Mouse (Mus musculus): Measurements from ENCODE around the gene Mgat3.

Gene Mgat3

DNA sequence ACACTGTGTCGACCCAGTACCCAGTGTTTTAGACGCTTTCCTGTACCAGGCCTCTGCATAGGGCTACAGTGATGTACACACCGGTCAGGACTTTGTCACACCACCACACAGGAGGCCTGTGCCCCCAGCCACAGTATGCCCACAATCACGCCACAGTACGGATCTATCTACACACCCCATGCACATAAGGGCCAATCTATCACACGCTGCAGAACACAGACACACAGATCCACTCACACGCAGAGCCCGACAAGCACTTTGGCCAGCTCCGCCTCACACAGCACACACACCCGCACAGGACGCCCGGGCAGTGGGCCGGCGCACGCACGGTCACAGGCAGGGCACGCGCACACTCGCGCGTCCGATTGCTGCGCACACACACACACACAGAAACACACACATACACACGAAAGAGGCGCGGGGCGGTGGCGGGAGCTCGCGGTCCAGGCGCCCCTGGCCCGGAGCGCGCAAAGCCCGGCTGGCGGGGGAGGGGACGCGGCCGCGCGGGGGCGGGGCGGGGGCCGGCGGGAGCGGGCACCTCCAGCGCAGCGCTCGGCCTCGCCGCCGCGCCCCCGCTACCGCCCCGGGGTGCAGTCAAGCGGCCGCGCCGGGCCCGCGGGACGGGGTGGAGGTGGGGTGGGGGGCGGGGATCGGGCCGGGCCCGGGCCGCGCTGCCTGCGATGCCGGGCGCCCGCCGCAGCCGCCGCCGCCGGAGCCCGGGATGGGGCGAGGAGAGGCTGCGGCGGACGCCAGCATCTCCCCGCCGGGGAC, at the start of gene Mgat3:
Mgat3 (plus strand) TSS at position 721 of the 771 bp plus-strand sequence.
- peak; percentile 65 for DNase-seq

DNA sequence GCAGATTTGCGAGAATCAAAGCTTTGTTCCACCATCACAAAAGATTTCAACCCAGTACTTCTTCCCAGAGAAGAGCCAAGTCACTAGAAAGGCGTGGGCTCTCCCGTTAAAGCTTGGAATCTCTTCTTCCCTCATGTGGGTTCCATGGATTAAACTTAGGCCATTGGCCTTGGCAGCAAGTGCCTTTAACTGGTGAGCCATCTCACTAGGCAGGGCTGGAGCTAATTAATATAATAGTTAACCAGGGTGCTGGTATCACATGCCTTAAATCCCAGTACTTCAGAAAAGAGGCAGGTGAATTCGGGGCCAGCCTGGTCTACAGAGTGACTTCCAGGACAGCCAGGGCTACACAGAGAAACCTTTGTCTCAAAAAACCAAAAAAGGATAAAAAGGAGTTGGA, 48.9 kb upstream of the Mgat3 start:
- DNase-seq, result peak; percentile 49

DNA sequence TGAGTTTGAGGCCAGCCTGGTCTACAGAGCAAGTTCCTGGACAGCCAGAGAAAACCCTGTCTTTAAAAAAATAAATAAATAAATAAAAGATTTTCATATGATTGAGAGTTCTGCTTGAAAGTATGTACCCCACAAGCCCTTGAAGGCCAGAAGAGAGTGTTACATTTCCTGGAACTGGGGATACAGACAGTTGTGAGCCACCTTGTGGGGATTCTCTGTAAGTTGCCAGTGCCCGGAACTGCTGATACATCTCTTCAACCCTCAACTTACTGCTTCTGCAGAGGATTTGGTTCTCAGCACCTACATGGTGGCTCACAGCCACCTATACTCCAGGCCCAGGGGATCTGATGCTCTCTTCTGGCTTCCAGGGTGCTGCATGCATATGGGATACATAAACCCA, 46.3 kb upstream of the Mgat3 start:
- no peak for DNase-seq

DNA sequence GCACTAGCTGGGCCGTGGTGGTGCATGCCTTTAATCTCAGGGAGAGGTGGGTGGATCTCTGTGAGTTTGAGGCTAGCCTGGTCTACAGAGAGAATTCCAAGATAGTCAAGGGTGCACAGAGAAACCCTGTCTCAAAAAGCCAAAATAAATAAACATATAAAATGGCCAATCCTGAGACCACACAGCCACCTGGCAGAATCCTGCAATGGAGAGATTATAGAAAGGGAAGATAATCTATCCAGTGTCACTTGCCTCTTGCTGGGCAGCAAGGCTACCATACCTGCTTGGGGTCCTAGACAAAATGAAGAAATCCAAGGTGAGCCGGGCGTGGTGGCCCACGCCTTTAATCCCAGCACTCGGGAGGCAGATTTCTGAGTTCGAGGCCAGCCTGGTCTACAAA, 43.5 kb upstream of the Mgat3 start:
- no peak for DNase-seq

DNA sequence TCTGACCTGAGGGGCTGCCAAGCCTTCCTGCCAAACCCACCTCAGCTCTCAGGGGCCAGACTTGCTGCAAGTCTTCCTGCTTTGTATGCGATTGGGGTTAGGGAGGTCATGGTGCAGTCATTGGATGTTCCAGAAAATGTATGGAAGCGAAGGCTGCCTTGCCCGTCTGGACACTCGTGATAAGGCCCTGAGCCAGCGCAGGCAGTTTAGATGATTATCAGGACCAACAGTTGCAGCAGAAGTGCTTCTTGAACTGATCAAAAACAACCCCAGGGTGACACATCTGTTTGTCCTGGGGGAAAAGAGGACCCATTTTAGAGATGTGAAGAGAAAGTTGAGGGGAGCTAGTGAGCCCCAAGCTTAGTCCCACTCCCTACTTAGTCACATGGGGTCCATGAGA, 42.8 kb upstream of the Mgat3 start:
- DNase-seq, result no peak

DNA sequence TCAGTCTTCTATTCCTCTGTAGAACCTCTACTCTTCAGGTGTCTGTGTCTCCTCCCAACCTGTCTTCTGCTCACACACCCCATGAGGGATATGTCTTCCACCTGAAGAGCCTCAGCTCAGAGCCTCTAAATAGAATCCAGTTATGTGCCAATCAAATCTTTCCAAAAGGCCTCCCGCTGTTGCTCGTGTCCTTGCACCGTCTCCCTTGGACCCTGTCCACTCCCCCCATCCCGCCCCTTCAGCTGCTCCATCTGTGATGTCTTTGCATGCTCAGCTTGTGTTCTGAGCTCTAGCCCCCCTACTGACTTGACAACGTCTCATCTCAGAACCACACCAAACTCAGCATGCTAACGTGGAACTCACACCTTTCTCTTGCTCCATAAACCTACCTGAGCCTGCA, 42.1 kb upstream of the Mgat3 start:
- no peak for DNase-seq

DNA sequence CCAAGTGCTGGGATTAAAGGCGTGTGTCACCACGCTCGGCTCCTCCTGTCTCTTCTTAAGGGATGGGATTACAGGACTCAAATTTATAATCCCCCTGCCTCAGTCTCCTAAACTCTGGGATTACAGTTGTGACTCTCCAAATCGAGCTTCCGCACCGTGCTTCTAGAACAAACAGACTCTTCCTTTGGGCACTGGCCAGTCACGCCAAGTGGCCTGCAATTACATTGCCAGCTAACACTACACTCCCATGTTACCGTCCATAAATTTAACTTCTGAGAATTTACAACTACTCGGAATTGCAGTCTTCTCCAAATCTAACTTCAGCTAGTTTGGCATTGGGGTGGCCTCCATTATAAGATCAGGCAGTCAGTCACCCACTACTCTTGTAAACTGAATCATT, 41.1 kb upstream of the Mgat3 start:
- DNase-seq, result no peak

DNA sequence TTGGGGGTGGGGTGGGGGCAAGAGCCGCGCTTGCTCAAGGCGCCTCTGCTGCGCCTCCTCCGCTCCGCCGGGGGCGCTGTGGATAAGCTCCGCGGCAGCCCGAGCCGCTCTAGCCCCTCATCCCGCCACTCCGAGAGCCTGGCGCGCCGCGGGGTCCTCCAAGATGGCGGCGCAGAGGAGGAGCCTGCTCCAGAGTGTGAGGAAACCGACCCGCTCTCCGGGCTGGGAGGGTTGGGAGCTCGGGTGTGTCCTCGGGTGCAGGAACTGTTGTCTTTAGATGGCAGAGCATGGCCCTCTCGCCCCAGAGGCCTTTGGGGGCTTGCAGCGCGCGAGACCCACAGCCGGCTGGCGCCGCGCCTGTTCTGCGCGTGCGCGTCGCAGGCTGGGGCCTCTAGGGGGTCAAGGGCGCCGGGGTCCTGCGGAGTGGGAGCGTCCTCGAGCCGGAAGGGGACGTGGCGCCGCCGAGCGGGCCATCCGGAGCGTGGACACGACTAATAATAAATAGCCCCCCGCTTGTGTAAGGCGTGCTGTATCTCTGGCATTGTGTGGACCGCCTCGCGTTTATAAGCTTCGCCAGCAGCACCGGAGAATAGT, 40.4 kb upstream of the Mgat3 start, which contains the start of gene Tab1:
Tab1 (plus strand) TSS at position 135 of the 594 bp plus-strand sequence.
- peak; percentile 94 for DNase-seq

DNA sequence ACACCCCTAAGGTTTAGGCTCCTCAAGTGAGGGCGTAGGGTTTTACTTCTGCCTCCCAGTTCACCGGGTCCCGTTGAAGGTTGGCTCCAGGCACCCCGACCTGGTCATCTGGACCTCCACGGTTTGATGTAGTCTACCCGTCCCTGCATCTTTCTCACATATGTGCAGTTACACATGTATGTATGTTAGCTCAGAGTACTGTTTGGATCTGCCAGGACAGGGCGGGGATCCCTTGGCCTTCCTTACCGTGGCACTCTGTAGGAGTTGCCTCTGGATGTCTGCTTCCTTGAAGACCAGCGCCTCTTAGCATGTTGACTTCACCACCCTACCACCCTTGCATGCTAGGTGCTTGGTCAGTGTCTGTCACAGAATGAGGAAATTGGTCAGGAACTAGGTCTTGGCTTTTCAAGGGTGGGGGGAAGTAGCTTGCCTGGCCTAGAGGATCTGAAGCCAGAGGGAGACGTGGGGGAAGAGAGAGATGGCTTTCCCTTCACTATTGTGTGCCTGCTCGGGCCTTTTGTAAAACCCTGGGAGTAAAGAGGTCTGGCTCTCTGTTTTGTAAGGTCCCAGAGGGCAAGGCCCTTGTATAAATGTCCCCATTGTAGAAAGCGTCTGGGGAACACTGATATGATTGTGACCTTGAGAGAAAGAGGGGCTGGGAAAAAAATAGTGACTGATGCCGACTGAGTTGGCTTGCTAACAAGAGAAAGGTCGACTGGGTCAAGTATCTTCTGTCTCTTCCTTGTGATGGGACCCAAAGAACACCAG, 39.7 kb upstream of the Mgat3 start:
- peak; percentile 29 for DNase-seq

DNA sequence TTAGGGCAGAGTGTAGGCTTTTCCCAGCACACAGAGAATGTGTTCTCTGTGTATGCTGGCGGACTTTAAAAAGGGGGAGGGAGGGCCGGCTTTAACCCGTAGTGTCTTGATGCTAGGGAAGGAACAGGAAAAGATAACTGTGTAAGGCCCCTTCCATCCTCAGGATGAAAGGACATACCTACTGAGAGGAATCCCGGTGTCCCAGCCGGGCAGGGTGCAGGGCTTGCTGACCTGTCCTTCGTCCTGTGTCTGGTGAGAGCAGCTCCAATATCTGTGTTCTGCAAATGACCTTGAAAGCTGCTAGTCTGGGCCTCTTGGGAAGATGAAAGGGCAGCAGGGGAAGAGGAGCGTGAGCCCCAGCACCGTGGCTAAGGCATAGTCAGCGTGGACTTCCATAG, 39.1 kb upstream of the Mgat3 start:
- no peak for DNase-seq

DNA sequence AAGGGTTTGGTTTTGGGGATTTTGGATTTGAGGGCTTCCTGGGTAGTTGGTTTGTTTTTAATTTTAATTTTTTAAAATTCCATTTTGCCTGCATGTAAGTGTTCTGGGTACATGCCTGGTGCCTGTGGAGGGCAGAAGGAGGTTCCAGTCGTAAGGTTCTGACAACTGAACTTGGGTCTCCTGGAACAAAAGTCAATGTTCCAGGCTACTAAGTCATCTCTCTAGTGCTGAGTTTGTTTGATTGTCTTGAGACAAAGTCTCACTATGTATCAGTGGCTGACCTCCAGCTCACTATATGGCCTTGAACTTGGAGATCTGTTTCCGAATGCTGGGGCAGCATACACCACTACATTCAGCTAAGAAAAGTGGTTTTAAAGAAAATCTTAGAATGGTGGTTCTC, 38.0 kb upstream of the Mgat3 start:
- DNase-seq, result no peak

DNA sequence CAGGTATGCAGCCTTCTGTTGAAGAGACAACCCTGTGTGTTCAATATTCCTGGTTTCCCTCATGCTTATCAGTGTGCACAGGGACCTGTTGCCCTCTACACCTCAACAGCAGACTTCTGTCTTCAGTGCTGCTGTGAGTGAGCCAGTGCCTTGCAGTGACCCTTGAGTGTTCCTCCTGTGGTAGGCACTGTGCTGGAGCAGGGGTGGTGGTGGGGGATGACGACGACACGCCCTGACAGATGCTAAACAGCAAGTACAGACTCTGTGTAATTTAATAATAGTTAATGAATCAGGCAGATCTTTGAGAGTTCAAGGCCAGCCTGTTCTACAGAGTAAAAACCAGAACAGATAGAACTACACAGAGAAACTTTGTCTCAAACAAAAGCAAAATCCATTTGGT, 36.9 kb upstream of the Mgat3 start:
- DNase-seq, result no peak

DNA sequence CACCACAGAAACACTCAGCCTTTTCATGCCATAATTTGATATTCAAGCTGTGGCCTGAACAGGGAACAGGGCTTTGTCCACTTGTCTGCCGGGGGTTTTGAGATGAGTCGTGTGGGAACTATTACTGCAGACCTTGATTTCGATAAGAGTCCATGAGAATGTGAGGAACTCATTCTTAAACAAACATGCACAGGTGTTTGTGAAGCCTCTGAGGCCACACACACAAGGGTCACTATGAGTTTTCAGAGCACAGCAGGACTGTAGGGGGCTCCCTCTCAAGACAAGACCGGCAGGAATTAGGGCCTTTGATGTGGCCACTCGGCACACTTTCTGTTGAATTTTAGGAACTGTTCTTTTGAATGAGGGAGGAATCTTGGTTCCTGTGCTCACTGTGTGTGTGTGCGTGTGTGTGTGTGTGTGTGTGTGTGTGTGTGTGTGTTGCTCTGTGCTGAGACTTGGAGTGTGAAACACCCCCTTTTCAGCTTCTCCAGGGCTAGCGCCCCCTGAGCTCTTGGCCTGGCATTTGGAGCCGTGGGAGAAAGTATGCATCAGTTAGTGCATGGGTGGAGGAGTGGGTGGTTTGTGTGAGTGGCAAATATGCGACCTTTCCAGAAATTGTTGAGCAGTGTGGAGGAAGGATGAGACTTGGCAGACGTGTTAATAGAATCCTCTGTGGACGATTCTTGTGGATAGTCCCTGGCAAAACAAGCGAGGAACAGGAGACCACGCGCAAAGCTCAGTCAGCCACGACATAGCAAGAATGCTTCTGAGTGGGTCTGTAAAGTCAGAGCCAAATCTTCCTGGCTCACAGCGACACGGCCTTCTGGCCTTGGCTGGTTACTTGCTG, 35.4 kb upstream of the Mgat3 start:
- DNase-seq, result no peak

DNA sequence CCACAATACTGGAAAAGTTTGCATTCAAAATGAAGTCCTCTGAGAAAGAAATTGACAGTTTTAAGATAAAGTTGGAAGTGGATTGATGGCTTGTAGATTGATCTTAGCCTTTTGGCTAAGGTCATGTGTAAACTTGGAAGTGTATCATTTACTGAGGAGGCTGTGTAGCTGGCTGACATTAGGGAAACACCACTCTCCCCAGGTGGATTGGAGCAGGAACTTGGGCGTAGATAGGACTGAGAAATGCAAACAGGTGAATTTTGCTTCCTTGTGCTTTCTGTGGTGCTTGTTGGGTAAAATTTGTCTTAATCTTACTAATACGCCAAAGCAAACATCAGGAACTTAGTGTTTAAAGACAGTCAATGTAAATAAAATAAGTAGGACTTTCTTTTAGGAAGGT, 33.2 kb upstream of the Mgat3 start:
- no peak for DNase-seq

DNA sequence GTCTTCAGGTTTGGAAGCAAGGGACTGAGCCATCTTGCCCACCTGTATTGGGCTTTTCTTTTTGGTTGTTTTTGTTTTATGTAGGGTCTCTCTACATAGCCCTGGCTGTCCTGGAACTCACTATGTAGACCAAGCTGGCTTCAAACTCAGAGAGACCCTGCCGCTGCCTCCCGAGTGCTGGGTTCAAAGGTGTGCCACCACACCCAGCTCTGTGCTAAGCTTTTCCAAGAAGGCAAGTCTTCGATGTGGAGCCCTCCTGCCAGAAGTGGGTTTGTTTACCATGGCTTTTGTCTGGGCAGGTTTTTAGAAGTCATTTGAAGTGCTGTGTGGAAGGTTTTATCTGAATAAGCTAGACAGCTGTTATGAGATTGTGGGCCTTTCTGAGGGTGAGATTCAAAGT, 32.6 kb upstream of the Mgat3 start:
- no peak for DNase-seq

DNA sequence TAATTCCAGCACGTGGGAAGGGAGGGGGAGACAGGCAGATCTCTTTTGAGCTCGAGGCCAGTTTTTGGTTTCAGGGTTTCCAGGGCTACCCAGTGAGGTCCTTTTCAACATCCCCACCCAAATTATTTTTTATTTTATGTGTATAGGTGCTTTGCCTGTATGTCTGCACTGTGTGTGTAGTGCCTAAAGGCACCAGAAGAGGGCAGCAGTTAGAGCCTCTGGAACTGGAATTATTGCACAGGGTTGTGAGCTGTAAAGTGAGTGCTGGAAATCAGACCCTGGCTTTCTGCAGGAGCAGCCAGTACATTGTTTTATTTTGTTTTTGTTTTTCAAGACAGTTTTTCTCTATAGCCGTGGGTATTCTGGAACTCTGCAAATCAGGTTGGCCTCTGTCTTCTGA, 31.4 kb upstream of the Mgat3 start:
- no peak for DNase-seq

DNA sequence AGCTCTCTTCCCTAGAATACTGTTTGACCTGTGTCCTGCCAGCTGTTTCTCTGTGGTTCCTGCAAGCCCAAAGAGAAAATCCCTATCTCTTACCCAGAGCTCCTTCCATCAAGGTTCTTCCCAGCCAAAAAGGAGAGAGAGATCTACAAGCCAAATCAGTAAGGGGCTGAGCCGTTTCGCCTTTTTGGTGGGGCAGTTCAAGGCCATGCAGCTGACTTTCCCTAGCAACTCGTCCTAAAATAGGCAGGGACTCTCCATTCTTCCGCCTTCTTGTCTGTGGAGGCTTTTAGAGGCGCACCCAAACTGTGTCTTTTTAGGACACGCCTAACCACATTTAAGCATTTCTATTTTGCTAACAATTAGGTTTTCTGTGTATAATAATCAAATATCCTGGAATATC, 29.8 kb upstream of the Mgat3 start:
- DNase-seq, result no peak

DNA sequence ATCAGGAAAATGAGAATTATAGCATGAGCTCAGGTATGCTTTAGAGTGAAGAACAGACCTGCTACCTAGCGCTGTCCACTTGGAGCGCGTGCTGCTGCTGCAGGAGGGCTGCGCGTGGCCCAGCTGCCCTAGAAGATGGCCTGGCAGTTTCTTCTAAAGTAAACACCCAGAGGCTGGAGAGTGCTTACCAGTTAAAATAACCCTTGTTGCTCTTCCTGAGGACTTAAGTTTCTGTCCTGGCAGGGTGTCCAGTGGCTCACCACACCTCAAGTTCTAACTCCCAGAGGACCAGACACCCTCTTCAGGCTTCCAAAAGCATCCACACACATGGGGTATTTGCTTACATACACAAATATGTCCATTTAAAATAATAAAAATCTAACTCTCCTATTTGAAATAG, 28.1 kb upstream of the Mgat3 start:
- no peak for DNase-seq

DNA sequence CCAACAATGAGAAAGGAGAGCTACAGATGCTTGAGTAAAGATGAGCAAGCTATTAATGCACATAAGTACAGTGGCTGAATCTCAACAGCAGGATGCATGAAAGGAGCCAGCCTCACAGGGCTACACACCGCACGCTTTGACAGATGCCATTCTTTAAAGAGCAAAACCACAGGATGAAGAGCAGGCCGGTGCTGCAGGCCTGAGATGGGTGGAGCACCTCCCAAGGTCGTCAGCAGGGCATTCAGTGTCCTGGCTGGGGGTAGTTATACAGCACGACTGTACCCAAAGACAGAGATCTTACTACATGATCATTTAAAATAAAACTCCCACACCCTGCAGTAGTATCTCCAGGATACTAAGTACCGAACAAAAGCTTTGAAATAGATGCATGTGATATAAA, 27.4 kb upstream of the Mgat3 start:
- no peak for DNase-seq

DNA sequence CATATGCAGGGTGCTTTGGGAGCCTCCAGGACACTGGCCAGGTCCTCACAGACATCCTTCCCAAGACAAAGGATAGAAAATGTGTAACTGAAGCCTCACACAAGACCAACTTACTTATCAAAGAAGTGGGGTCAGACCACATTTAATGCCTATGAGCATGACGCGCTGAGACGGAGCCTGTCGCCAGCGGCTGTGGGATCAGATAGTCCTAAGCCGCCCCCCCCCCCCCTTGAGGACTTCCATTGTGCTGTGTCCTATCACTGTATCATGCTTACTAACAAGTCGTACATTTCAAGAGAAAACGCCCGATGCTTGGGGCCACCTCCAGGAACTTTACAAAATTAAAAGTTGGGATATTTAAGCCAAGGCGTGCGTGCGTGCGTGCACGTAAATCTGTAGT, 26.4 kb upstream of the Mgat3 start:
- no peak for DNase-seq

DNA sequence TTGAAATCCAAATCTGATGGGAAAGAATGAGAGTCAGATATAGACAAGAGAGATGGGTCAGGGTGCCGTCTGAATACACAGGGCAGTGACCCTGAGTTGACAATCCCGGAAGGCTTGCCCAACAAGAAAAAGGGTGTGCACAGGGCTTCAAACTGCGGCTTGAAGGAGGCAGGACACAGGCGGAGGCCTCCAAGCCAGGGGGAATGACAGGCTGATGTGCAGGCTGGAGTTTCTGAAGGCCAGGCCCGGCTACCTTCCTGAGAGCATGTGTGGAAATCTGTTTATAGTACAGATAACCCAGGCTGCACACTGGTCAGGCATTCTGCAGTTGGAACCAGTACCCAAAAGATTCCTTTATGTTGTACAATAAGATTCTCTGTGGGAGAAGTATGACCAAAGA, 26.0 kb upstream of the Mgat3 start:
- no peak for DNase-seq

DNA sequence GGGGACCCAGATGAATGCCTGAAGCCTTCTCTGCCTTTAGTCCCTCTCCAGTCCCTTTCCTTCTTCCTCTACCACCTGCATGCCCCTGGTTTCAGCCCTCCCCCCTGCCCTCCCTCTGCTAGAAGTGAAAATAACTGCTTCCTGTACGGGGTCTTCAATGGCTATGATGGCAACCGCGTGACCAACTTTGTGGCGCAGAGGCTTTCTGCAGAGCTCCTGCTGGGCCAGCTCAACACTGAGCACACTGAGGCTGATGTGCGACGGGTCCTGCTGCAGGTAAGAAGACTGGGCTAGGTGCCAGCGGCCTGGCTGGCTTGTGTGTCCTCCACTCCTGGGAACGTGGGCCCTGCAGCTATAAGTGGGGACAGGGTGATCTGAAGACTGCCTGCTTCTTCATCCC, 25.0 kb upstream of the Mgat3 start:
- DNase-seq, result no peak

DNA sequence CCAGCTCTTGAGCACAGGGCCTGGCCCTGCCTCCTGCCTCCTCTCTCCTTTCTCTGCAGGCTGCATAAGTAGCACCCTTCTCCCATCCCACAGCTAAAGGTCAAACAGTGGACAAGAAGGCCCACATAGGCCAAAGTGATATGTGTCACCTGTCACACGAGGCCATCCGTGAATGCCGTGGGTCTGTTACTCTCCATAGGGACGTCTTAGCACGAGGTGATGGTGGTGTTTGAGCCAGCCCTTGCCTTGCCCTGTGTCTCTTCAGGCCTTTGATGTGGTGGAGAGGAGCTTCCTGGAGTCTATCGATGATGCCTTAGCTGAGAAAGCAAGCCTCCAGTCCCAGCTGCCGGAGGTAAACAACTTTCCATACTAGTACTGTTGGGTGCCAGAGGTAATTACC, 24.0 kb upstream of the Mgat3 start:
- DNase-seq, result no peak

All from kidney, postnatal 14 days (tissue).